Mouse (Mus musculus): ENCODE results near the gene Gm156.

DNA sequence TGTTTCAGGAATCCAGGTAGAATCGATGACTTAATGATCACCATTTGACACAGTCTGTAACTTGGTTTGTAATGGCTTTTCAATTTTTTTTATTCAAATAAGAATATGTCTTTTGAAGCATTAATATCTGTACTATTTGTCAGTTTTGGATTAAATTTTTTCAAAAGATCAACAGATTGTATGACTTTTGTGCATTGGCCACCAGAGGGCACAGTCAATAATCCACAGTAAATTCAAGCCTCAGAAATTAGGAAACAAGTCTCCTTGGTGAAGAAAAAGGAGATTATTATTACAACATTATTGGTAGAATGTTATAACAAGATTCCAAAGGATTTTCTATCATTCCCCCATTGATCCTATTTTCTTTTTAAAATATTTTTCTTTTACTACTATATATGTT, 41.5 kb upstream of the Gm156 start:
- TF ChIP-seq POLR2A (IDR thresholded peaks at IDR 0.05; ENCODE audit: insufficient read depth, low read depth, low read length) (no peak), CTCF (IDR thresholded peaks at IDR 0.05) (0 out of 2 replicates have a peak, but pooled peaks have one; percentile 23)
